Mouse (Mus musculus) bone marrow macrophage, adult 2 months (primary cell): ENCODE results near the gene Egfr. TPM values are rescaled to one million over a fixed set of nuclear protein-coding genes. Genes with fewer than 3 reads are reported as not detected.

ENCODE experiments used
- H3K27ac ChIP-seq: 2 replicates; pipeline ENCODE4 v1.5.1; 2012; ENCODE audit warnings: low read depth, low read length; ENCODE audit not compliant: insufficient read depth
- H3K4me1 ChIP-seq: 2 replicates; pipeline ENCODE4 v1.6.1; 2012; ENCODE audit warnings: low read length; ENCODE audit not compliant: control insufficient read depth, insufficient read depth
- H3K4me3 ChIP-seq: 2 replicates; pipeline ENCODE4 v1.5.1; 2012; ENCODE audit warnings: mild to moderate bottlenecking, low read length, moderate library complexity; ENCODE audit not compliant: insufficient read depth
- CTCF ChIP-seq: IDR thresholded peaks from 2 replicates; pipeline ENCODE4 v1.5.1; 2012; ENCODE audit warnings: low read depth, mild to moderate bottlenecking, low read length, moderate library complexity
- POLR2A ChIP-seq: IDR thresholded peaks from 2 replicates; pipeline ENCODE4 v1.6.1; 2012; ENCODE audit warnings: mild to moderate bottlenecking, low read depth, low read length, borderline replicate concordance
- polyA plus RNA-seq: library from polyadenylated mRNA; stranded (reverse); fragments of >200 nt; gene quantifications from 2 replicates; pipeline ENCODE4 v1.2.4, GENCODE M21; 2012; ENCODE audit not compliant: missing spikeins, insufficient read depth, insufficient read length

Egfr gene
- polyA plus RNA-seq, 1 experiment: 2.2 TPM

DNA sequence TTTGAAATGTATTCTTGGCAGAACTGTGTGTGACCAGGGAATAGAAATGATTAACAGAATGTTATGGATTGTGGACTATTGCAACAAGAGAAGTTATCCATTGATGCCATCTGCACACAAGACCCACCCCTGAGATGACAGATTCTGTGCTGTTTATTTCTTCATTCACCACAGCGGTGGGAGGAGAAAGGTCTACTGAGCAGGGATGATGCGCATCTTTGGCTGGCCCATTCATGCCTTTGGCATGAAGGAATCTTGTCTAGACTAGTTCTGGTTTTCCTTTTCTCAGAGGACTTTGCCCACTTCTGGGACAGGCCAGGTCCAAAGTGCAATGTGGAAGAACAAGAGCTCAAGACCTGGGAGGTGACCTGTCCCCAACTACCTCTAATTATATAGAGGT is 52.0 kb downstream of the Egfr start:
- Histone ChIP-seq H3K4me3 (no peak overlapping the region), H3K4me1 (no peaks in the 10 kb centered on the region), H3K27ac (no peak overlapping the region)
- TF ChIP-seq POLR2A (no peak), CTCF (no peak)

DNA sequence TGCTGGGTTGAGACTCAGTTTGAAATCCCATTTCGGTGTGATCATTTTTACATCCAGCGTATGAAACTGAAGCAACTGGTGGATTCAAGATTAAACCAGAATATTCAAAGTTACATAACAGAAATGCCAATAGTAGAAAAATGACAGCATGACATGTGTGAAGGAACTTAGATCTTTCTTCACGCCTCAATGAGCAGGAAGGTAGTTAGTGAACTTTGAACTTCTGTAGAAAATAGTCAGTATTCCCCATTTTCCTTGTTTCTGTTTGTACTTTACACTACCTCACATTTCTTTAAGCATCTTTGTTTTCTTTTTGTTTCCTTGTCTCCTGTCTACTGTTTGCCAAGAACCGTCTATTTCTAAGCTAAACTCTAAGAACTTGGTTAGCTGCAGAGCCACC is 53.9 kb downstream of the Egfr start:
- Histone ChIP-seq H3K27ac (no peak overlapping the region), H3K4me1 (no peaks in the 10 kb centered on the region), H3K4me3 (no peak overlapping the region)
- TF ChIP-seq POLR2A (no peak), CTCF (no peak)

DNA sequence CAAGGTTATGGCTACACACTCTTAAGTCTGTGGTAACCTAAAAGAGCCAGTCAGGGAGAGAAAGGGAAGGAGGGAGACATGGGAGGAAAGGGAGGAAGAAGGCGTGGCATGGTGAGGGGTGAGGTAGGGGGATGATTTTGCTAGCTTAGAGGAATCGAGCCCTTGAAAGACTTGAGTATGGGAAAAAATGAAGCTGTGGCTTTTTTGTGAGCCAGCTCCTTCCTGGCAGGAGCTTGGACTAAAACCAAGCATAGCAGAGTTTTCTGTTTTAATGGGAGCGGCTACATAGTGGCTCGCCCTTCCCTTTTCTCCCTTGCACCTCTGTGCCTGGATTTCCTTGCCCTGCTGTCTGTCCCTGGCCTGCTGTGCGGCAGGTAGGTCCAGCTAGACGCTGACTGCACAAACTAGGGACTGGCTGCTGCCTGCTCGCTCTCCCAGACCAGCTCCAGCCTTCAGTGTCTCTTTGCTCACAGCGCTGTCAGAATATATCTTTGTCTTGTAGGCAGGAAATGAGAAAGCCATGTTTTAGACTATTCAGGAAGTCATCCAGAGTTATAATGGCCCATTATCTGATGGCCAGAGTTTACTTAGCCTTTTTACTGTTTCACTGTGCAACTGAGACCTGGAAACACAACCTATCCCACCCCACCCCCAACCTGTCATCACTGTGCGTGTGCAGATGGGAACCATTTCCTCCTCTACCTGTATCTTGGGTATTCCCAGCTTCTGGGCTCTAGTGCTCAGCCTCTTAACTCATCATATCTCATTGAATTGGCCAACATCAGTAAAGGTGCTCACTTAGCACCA is 57.4 kb downstream of the Egfr start:
- Histone ChIP-seq H3K4me1 (no peaks in the 10 kb centered on the region), H3K4me3 (no peak overlapping the region), H3K27ac (no peak overlapping the region)
- no peak for TF ChIP-seq CTCF

DNA sequence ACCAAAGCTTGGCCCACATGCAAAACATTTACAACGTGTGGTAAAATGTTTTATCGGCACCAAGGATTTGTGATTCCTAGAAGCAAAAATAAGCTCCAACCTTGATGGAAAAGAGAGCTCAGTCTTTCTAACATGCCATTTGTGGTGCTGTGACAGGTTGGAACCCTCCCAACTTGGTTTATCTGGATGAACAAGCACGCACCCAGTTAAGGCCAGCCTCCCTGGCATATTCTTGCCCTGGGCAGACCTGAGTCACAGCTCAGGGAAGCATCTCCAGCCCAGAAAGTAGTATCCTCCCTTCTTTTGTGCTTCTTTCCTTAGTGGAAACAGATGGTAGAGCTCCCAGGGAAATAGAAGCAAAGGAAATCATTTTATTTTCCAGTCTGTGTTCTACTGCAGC is 58.1 kb downstream of the Egfr start:
- H3K27ac ChIP-seq: no peak overlapping the region
- TF ChIP-seq POLR2A (no peak), CTCF (no peak)

DNA sequence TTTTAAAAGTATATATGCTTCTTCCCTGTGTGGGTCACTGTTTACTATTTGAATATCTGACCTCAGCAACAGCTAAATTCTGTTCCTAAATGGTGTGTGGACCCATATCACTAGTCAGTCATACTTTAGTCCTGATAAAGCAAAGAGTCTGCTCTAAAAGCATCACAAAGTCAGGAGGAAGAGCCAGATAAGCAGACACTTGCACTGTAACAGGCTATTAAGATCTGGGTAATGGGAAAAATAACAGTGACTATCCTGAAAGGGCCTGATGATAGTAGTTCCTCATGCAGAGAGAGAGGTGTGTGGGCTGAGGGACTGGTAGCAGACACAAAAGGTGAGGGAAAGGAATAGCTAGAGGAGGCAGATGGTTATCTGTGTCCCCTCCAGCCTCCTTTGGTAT is 61.3 kb downstream of the Egfr start:
- no peaks in the 10 kb centered on the region for H3K4me1 ChIP-seq

More for the DNA sequence above, 58.1 kb downstream of the Egfr start:
- H3K4me3 ChIP-seq: no peak overlapping the region
- no peaks in the 10 kb centered on the region for H3K4me1 ChIP-seq

DNA sequence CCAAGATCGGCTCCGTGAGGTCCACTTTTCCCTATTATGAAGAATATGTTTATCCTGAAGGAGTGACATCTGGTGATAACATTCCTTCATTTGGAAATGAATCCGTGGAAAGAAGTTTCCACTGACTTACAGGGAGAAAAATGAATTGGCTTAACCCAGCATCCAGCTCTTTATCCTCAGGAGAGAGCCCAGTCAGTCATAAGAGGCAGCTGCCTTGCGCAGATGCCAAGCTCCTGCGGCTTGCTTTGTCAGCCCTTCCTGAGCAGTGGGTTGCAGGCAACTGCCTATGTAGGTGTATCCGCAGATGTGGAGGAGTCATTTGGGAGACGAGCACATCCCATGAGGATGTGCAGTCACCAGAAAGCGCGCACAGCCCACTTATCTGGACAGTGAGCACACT is 64.4 kb downstream of the Egfr start:
- Histone ChIP-seq H3K4me1 (no peaks in the 10 kb centered on the region), H3K4me3 (no peak overlapping the region), H3K27ac (no peak overlapping the region)
- no peak for TF ChIP-seq POLR2A

More for the DNA sequence above, 61.3 kb downstream of the Egfr start:
- Histone ChIP-seq H3K4me3 (no peak overlapping the region), H3K27ac (no peak overlapping the region)
- TF ChIP-seq POLR2A (no peak), CTCF (no peak)

DNA sequence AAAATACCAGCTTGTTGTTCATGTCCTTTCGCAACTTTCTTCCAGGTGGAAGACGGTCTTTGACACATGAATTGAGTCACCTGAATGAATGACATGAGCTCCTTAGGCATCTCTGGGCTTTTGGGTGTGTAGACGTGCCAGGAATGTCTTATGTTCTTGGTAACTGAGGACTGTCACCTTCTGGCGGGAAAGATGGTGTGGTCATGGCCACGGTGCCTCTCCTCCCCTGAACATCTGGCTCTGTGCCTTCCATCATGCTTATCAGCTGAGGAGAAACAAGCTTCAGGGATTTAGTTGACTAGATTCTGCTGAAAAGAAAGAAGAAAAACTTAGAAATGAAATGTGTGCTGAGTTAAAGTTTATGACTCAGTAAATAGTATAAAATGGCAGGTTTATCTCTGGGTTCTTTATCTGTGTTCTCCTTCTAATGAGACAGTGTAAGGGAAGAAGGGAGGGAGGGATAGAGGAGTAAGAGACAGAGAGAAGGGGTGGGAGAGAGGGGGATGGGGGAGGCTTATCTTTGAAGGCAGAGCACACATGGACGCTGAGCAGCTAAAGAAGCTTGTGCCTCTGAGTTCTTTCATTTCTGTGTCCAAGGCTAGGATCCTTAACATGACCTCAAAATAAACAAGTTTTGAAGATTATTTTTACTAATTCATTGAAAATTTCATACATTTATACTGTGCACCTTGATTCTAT is 65.5 kb downstream of the Egfr start:
- Histone ChIP-seq H3K27ac (no peak overlapping the region), H3K4me3 (no peak overlapping the region), H3K4me1 (no peaks in the 10 kb centered on the region)
- TF ChIP-seq POLR2A: no peak
- no peak for TF ChIP-seq CTCF

DNA sequence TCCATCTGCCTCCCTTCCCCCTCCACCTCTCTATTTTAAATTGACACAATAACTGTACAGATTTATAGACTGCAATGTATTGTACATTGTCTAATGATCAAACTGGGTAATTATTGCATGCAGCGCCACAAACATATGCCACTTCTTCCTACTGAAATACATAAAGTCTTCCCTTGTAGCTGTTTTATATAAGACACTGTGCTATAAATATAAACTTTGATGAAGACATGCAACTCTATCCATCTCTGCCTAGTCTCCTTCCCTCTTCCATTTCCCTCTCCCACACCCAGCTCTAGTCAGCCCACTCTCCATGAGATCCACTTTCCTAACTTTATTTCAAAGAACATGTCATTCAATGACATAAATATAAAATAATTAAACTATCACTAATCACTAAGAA is 67.4 kb downstream of the Egfr start:
- no peak overlapping the region for H3K4me3 ChIP-seq
- no peaks in the 10 kb centered on the region for H3K4me1 ChIP-seq
- no peak overlapping the region for H3K27ac ChIP-seq
- TF ChIP-seq POLR2A: no peak
- no peak for TF ChIP-seq CTCF

DNA sequence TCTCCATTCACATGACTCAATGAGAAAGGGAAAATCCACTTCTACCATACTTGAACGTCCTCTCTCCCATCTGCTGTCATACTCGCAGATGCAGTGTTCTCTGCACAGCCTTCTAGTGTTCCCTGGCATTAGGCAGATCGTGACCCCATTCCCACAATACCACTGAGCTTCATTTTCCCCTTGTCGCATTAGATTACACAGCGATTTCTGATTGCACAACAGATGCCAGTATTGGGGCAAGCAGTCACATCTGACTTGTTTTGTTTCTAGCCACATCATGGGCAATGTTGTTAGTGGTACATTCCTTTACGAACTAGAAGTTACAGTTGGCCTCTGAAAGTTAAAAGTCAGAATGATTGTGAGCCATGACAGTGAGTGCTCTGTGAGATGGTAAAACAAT is 68.1 kb downstream of the Egfr start:
- Histone ChIP-seq H3K4me3 (no peak overlapping the region), H3K27ac (no peak overlapping the region), H3K4me1 (no peaks in the 10 kb centered on the region)
- no peak for TF ChIP-seq CTCF
- TF ChIP-seq POLR2A: no peak

DNA sequence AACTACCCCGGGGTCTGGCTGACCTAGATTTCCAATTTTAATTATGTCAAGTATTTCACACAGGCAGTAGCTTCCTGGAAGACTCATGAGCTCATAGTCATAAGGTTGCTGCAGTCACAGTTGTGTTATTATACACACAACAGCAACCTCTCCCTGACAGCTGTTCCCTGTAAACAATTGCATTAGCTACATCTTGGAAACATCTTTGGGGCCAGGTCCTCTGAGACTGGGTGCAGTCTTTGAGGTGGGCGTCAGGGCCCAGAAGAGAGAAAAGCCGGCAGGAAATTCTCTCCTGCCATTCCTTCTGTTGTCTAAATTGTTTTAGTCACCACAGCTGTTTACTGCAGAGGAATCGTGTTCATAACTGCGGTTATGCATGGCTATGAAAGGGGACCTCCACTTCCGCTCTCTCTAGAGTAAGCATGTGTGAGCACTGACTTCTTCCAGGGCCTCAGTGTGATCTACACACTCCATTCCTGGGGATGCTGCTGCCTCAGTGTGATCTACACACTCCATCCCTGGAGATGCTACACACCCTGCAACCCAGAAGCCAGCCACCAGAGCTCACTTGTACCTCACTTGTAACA is 69.8 kb downstream of the Egfr start:
- no peak overlapping the region for H3K27ac ChIP-seq
- no peak overlapping the region for H3K4me3 ChIP-seq
- no peaks in the 10 kb centered on the region for H3K4me1 ChIP-seq
- no peak for TF ChIP-seq CTCF
- TF ChIP-seq POLR2A: no peak
